Mouse (Mus musculus) limb, embryonic 10.5 days (tissue): Measurements from ENCODE around the gene Cop1. TPM values are rescaled to one million over a fixed set of nuclear protein-coding genes. Genes with fewer than 3 reads are reported as not detected.
"Not testable (repeated sequence)": the region's sequence is repeated elsewhere in the genome, so short reads cannot be mapped to it uniquely, and the experiment has no call there.

ENCODE experiments used
- DNase-seq: peaks from one replicate; pipeline ENCODE4 v3.0.0-alpha.2; 2017; ENCODE audit warnings: low spot score
- H3K27ac ChIP-seq: fragments of 300-500 bp; sonication (generic); 2 replicates; pipeline ENCODE4 v1.5.1; 2016; ENCODE audit warnings: mild to moderate bottlenecking
- H3K27me3 ChIP-seq: fragments of 300-500 bp; sonication (generic); 2 replicates; pipeline ENCODE4 v1.6.1; 2016; ENCODE audit warnings: low read depth, mild to moderate bottlenecking; ENCODE audit not compliant: poor library complexity, severe bottlenecking
- H3K36me3 ChIP-seq: fragments of 300-500 bp; sonication (generic); 2 replicates; pipeline ENCODE4 v1.6.1; 2016; ENCODE audit warnings: mild to moderate bottlenecking, moderate library complexity
- H3K4me1 ChIP-seq: fragments of 300-500 bp; sonication (generic); 2 replicates; pipeline ENCODE4 v1.6.1; 2016
- H3K4me3 ChIP-seq: fragments of 300-500 bp; sonication (generic); 2 replicates; pipeline ENCODE4 v1.5.1; 2016; ENCODE audit warnings: mild to moderate bottlenecking, moderate library complexity
- H3K9me3 ChIP-seq: fragments of 300-500 bp; sonication (generic); replicated peaks from 2 replicates; pipeline ENCODE4 v1.6.1; 2016; ENCODE audit warnings: mild to moderate bottlenecking
- WGBS: fragments of 180-500 bp; shearing (Covaris S2); methylation state at CpG from one replicate; pipeline ENCODE4 v1.1.7; 2016; 5-methylcytosine and 5-hydroxymethylcytosine counted together
- polyA plus RNA-seq: library from polyadenylated mRNA; unstranded; fragments of >200 nt; fragmentation: Nextera tagmentation; extraction: Ambion mirVana; gene quantifications from 2 replicates; pipeline ENCODE4 v1.2.1, GENCODE M21; 2016

The Cop1 gene
- polyA plus RNA-seq, result 69.1 and 69.8 TPM in 2 replicates

GRCm38 (mm10) chr1:159231781-159232571 lies at the start of gene Cop1:
Gene Cop1 (plus strand): TSS chr1:159232320.
- WGBS, result under 1% methylated on average over 78 of the region's 97 CpGs
- Histone ChIP-seq H3K4me3 (peak within 1 kb of the TSS; percentile 67), H3K4me1 (peaks cover 15% of the 10 kb centered on the region), H3K27ac (peak within 1 kb of the TSS; percentile 91)
- not testable (repeated sequence) for H3K27me3 ChIP-seq, H3K36me3 ChIP-seq, H3K9me3 ChIP-seq
- peak; percentile 92 for DNase-seq

DNA sequence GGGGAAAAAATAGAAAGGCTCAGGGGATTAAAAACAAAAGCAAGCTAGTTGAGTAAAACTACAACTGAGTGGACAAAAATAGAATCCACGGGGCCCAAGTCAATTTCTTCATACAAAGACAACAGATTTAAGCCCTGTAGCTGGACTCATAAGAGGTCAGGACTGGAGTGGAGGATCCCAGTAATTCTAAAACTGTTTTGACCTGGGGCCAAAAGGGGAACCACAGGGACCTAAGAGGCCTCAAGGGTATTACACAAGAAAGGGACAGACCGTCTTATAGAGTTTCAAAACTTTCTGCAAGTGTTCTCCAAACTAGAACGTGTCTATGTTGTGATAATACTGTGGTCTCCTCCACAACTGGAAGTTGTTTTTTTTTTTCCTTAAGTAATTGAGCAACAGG lies 45.4 kb upstream of the Cop1 start:
- Histone ChIP-seq H3K4me1 (no peaks in the 10 kb centered on the region), H3K4me3 (no peak overlapping the region), H3K27ac (no peak overlapping the region), H3K36me3 (no peaks in the 10 kb centered on the region), H3K27me3 (no peaks in the 10 kb centered on the region), H3K9me3 (no peaks in the 10 kb centered on the region)
- WGBS, result 88% methylated on average over 3 of the region's 3 CpGs
- DNase-seq, result no peak

DNA sequence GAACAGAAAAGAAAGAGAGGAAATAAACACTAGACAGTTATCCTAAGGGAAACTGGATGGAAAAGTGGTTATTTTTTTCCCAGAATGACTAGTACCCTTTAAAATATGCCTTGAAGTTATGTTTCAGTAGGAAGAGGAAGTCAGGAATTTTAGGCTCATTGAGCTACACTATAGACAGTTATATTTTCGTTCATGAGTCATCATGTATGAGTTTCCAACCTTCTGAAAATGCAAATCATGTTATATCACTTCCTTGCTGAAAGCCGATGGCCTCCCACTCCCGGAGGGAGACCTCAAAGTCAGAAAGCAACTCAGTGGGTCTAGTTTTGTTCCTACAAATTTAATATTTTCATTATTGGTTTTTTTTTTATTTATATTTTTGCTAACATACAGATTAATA lies 33.5 kb upstream of the Cop1 start:
- Histone ChIP-seq H3K27ac (no peak overlapping the region), H3K9me3 (no peaks in the 10 kb centered on the region), H3K4me3 (no peak overlapping the region), H3K36me3 (no peaks in the 10 kb centered on the region), H3K27me3 (no peaks in the 10 kb centered on the region), H3K4me1 (no peaks in the 10 kb centered on the region)
- DNase-seq, result no peak
- WGBS, result 81% methylated on average over 3 of the region's 3 CpGs

DNA sequence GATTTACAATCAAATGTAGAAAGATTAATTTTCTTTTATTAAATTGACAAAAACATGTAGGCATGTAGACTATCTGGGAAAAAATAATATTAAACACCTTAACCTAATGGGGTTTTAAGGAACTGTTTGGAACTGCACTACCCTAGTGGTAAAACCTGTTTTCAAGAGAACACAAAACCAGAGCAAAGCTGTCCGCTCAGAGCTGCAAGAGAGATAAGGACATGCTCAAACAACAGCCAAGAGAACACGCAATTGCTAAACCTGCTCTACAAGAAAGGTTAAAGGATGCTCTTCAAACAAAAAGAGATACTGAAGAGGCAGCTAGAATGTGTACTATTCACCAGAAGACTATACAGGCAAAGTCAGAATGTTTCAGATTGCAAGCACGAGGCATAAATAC lies 32.5 kb upstream of the Cop1 start:
- Histone ChIP-seq H3K4me1 (no peaks in the 10 kb centered on the region), H3K4me3 (no peak overlapping the region), H3K27me3 (no peaks in the 10 kb centered on the region), H3K36me3 (no peaks in the 10 kb centered on the region), H3K9me3 (no peaks in the 10 kb centered on the region), H3K27ac (no peak overlapping the region)
- 82% methylated on average over 3 of the region's 3 CpGs for WGBS
- DNase-seq, result no peak

GRCm38 (mm10) chr1:159201220-159201619 lies 30.9 kb upstream of the Cop1 start:
- Histone ChIP-seq H3K27me3 (no peaks in the 10 kb centered on the region), H3K9me3 (no peaks in the 10 kb centered on the region), H3K36me3 (no peaks in the 10 kb centered on the region), H3K27ac (no peak overlapping the region), H3K4me3 (no peak overlapping the region), H3K4me1 (no peaks in the 10 kb centered on the region)
- DNase-seq, result no peak

DNA sequence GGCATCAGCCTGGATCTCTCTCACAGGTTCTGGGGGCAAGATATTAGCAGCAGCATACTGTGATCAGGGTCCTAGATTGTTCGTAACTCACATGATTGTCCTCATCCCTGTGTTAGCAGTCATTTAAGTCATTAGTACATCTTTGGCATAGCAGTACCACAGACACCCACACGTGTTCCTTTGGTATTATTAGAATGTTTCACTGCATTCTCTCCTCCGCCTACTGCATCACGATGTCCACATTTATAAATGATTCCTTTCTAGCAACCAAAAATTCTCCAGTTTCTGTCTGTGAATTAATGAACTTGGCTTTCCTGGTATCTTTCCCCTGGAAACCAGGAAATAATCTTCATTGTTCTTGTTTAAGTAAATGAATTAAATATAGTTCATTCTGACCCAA lies 20.4 kb upstream of the Cop1 start:
- Histone ChIP-seq H3K27ac (no peak overlapping the region), H3K9me3 (no peaks in the 10 kb centered on the region), H3K4me3 (no peak overlapping the region), H3K27me3 (no peaks in the 10 kb centered on the region), H3K36me3 (no peaks in the 10 kb centered on the region), H3K4me1 (no peaks in the 10 kb centered on the region)
- WGBS, result 81% methylated on average over 4 of the region's 4 CpGs
- no peak for DNase-seq

- H3K9me3 ChIP-seq, result no peaks in the 10 kb centered on the region
- H3K27ac ChIP-seq, result no peak overlapping the region
- H3K4me3 ChIP-seq, result no peak overlapping the region
- no peaks in the 10 kb centered on the region for H3K27me3 ChIP-seq
- DNase-seq, result no peak
- 91% methylated on average over 4 of the region's 4 CpGs for WGBS
- H3K36me3 ChIP-seq, result no peaks in the 10 kb centered on the region
- no peaks in the 10 kb centered on the region for H3K4me1 ChIP-seq
These were observed 14.7 kb upstream of the Cop1 start for GRCm38 (mm10) chr1:159217437-159217836.

DNA sequence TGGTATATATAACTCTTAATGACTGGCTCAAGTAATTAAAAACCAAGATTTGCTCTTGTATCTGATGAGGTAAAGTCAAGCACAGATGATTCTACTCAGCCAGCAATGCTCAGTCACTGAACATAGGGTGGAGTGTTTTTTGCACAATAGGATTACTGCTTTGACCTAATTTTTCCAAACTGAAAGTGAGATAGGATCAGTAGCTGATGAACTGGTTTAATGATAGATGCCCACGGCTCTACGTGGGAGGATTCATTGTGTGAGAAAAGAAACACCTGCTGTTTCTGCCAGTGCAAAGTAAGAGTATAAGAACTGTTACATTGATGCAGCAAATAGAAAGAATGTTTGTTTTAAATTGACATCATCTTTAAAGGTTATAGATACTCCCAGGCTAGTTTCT lies 10.1 kb upstream of the Cop1 start:
- Histone ChIP-seq H3K9me3 (no peaks in the 10 kb centered on the region), H3K27ac (no peak overlapping the region), H3K4me3 (no peak overlapping the region), H3K36me3 (no peaks in the 10 kb centered on the region), H3K27me3 (no peaks in the 10 kb centered on the region), H3K4me1 (no peaks in the 10 kb centered on the region)
- 89% methylated on average over 2 of the region's 2 CpGs for WGBS
- DNase-seq, result no peak

- Histone ChIP-seq H3K4me3 (no peak overlapping the region), H3K4me1 (no peaks in the 10 kb centered on the region), H3K27me3 (no peaks in the 10 kb centered on the region), H3K27ac (no peak overlapping the region), H3K9me3 (no peaks in the 10 kb centered on the region), H3K36me3 (no peaks in the 10 kb centered on the region)
- no peak for DNase-seq
- 87% methylated on average over 7 of the region's 8 CpGs for WGBS
These were observed 6.9 kb upstream of the Cop1 start for GRCm38 (mm10) chr1:159225064-159225824.

DNA sequence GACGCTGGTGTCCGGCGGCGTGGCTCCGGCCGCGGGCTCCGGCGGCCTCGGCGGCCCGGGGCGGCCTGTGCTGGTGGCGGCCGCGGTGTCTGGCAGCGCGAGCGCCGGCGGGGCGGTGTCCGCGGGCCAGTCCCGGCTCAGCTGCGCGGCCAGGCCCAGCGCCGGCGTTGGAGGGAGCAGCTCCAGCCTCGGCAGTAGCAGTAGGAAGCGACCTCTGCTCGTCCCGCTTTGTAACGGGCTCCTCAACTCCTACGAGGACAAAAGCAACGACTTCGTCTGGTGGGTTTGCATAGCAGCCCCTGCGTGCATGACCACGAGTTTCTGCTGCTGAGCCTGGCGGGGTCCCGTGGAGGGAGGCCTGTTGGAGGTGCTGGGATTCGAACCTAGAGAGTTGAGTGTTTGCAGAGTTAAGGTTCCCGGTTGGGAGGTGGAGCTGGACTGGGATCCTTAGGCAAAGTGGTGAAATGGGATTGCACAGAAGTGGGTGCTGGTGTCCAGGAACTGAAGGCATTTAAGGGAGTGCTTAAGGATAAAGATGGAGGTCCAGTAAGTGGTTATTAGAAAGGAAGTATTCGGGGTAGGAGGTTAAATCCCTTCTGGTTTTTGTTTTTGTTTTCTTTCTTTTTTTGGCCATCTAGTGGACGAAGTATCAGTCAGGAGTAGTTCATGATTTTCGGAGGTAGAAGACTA lies 597 bp downstream of the Cop1 start:
- peak overlapping the region; percentile 67 for H3K4me3 ChIP-seq
- H3K36me3 ChIP-seq, H3K27me3 ChIP-seq, H3K9me3 ChIP-seq: not testable (repeated sequence)
- peak overlapping the region; percentile 91 for H3K27ac ChIP-seq
- peaks cover 15% of the 10 kb centered on the region for H3K4me1 ChIP-seq
- 0% methylated on average over 38 of the region's 47 CpGs for WGBS
- peak; percentile 63 for DNase-seq

DNA sequence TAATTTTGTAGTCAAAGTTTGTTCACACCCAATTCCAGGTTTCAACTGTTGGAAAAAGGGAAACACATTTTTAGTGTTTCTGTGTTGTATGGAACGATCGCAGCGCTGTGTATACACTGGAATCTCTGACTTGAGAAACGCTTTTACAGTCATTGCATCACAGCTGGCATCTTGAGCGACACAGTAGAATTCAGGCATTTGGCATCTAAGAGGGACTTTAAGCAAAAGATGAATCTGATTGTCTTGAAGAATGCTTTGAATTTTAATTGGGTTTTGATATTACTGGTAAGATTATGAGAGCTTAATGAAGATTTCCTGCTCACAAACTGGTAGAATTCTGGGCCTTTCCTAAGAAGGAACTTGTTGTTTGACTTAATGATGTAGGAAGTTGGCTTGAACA lies 1.3 kb downstream of the Cop1 start:
- DNase-seq, result no peak
- no peaks in the 10 kb centered on the region for H3K9me3 ChIP-seq
- H3K36me3 ChIP-seq, result no peaks in the 10 kb centered on the region
- H3K4me1 ChIP-seq, result peaks cover 15% of the 10 kb centered on the region
- peak overlapping the region; percentile 67 for H3K4me3 ChIP-seq
- WGBS, result 46% methylated on average over 5 of the region's 5 CpGs
- peak overlapping the region; percentile 91; the same call in 1 of the 2 replicates for H3K27ac ChIP-seq
- no peaks in the 10 kb centered on the region for H3K27me3 ChIP-seq

GRCm38 (mm10) chr1:159234496-159234895 lies 2.4 kb downstream of the Cop1 start:
- 81% methylated on average over 2 of the region's 2 CpGs for WGBS
- DNase-seq, result no peak
- 0 out of 2 replicates have a peak overlapping the region, but pooled peaks have one; percentile 67 for H3K4me3 ChIP-seq
- no peaks in the 10 kb centered on the region for H3K9me3 ChIP-seq
- H3K27ac ChIP-seq, result no peak overlapping the region
- H3K4me1 ChIP-seq, result peaks cover 15% of the 10 kb centered on the region
- no peaks in the 10 kb centered on the region for H3K27me3 ChIP-seq
- 0 out of 2 replicates have a peak, but pooled peaks cover 2% of the 10 kb centered on the region for H3K36me3 ChIP-seq

- WGBS, result 87% methylated on average over 2 of the region's 2 CpGs
- peaks cover 15% of the 10 kb centered on the region for H3K4me1 ChIP-seq
- DNase-seq, result no peak
- H3K27me3 ChIP-seq, result no peaks in the 10 kb centered on the region
- peaks cover 13% of the 10 kb centered on the region for H3K36me3 ChIP-seq
- H3K4me3 ChIP-seq, result no peak overlapping the region
- no peaks in the 10 kb centered on the region for H3K9me3 ChIP-seq
- no peak overlapping the region for H3K27ac ChIP-seq
These were observed 3.6 kb downstream of the Cop1 start for GRCm38 (mm10) chr1:159235674-159236073.
